Mouse (Mus musculus): Measurements from ENCODE around the gene Nova2. TPM values are rescaled to one million over a fixed set of nuclear protein-coding genes. Genes with fewer than 3 reads are reported as not detected.

The Nova2 gene
- polyA plus RNA-seq, 1 experiment: not detected

- Histone ChIP-seq H3K27me3 (ENCODE audit: control insufficient read depth) (no peaks in the 10 kb centered on the region), H3K36me3 (ENCODE audit: control insufficient read depth) (no peaks in the 10 kb centered on the region), H3K9me3 (ENCODE audit: control insufficient read depth, low read length) (no peaks in the 10 kb centered on the region), H3K4me3 (replicated peaks) (no peak overlapping the region), H3K4me1 (ENCODE audit: control insufficient read depth) (no peaks in the 10 kb centered on the region)
- TF ChIP-seq GATA1 (IDR thresholded peaks at IDR 0.05; ENCODE audit: low read length): no peak
- no peak for TF ChIP-seq TAL1 (IDR thresholded peaks at IDR 0.05; ENCODE audit: low read length)
Measured at GRCm38 (mm10) chr7:18942815-18943214, 17.1 kb downstream of the Nova2 start.

- H3K9me3 ChIP-seq (ENCODE audit: control insufficient read depth, low read length): no peaks in the 10 kb centered on the region
- 0 out of 2 replicates have a peak, but pooled peaks cover 3% of the 10 kb centered on the region for H3K27me3 ChIP-seq (ENCODE audit: control insufficient read depth)
- no peak overlapping the region for H3K4me3 ChIP-seq (replicated peaks)
- H3K36me3 ChIP-seq (ENCODE audit: control insufficient read depth): no peaks in the 10 kb centered on the region
- no peaks in the 10 kb centered on the region for H3K4me1 ChIP-seq (ENCODE audit: control insufficient read depth)
- TF ChIP-seq TAL1 (IDR thresholded peaks at IDR 0.05; ENCODE audit: low read length) (no peak), GATA1 (IDR thresholded peaks at IDR 0.05; ENCODE audit: low read length) (no peak)
Measured at GRCm38 (mm10) chr7:18948151-18948550, 22.5 kb downstream of the Nova2 start.

GRCm38 (mm10) chr7:18949781-18950522 lies 24.3 kb downstream of the Nova2 start:
- TF ChIP-seq GATA1 (IDR thresholded peaks at IDR 0.05; ENCODE audit: low read length): no peak
- no peak for TF ChIP-seq TAL1 (IDR thresholded peaks at IDR 0.05; ENCODE audit: low read length)

DNA sequence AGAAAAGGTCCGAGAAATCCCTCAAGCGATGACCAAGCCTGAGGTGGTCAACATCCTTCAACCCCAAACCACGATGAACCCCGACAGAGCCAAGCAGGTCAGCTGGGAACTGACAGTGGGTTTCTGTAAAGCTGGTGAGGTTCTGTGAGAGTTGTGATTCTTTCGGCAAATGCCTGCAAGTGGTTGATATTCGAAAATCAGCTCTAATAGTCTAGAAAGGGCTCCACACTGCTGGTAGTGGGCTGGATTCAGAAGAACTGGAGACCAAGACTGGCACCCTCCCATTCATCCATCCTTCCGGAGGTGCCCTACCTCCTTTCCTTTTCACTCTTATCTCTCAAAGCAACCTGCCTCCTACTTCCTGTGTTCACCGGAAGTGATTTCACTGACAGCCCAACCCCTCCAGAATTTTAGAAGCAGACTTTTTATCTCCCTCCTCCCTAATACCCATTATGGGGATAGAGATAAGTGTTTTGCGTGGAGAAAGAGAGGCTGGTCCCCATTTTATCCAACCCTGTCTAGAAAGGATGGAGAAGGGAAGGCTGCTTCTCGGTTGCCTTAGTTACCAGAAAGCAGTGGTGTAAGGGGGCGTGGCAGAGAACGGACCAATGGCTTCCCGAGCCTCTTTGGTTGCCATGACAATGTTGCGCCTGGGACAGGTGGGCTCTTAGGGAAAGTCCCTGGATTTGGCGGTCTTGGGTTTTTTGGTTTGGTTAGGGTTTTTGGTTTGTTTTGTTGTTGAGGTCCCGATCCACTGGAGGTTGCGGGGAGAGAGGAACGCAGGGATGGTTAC lies 25.0 kb downstream of the Nova2 start:
- H3K36me3 ChIP-seq (ENCODE audit: control insufficient read depth): no peaks in the 10 kb centered on the region

More at GRCm38 (mm10) chr7:18949781-18950522, 24.3 kb downstream of the Nova2 start:
- Histone ChIP-seq H3K36me3 (ENCODE audit: control insufficient read depth) (no peaks in the 10 kb centered on the region), H3K9me3 (ENCODE audit: control insufficient read depth, low read length) (no peaks in the 10 kb centered on the region), H3K27me3 (ENCODE audit: control insufficient read depth) (peaks cover 7% of the 10 kb centered on the region), H3K4me1 (ENCODE audit: control insufficient read depth) (no peaks in the 10 kb centered on the region), H3K4me3 (replicated peaks) (no peak overlapping the region)

GRCm38 (mm10) chr7:18951397-18951796 lies 25.7 kb downstream of the Nova2 start:
- no peaks in the 10 kb centered on the region for H3K9me3 ChIP-seq (ENCODE audit: control insufficient read depth, low read length)
- peaks cover 18% of the 10 kb centered on the region for H3K27me3 ChIP-seq (ENCODE audit: control insufficient read depth)
- no peaks in the 10 kb centered on the region for H3K36me3 ChIP-seq (ENCODE audit: control insufficient read depth)
- no peaks in the 10 kb centered on the region for H3K4me1 ChIP-seq (ENCODE audit: control insufficient read depth)
- H3K4me3 ChIP-seq (replicated peaks): no peak overlapping the region
- TF ChIP-seq TAL1 (IDR thresholded peaks at IDR 0.05; ENCODE audit: low read length) (no peak), GATA1 (IDR thresholded peaks at IDR 0.05; ENCODE audit: low read length) (no peak)

More for the DNA sequence above, 25.0 kb downstream of the Nova2 start:
- H3K4me1 ChIP-seq (ENCODE audit: control insufficient read depth): no peaks in the 10 kb centered on the region
- H3K27me3 ChIP-seq (ENCODE audit: control insufficient read depth): peaks cover 11% of the 10 kb centered on the region
- no peak for TF ChIP-seq TAL1 (IDR thresholded peaks at IDR 0.05; ENCODE audit: low read length)
- no peak for TF ChIP-seq GATA1 (IDR thresholded peaks at IDR 0.05; ENCODE audit: low read length)
- no peaks in the 10 kb centered on the region for H3K9me3 ChIP-seq (ENCODE audit: control insufficient read depth, low read length)
- H3K4me3 ChIP-seq (replicated peaks): no peak overlapping the region

DNA sequence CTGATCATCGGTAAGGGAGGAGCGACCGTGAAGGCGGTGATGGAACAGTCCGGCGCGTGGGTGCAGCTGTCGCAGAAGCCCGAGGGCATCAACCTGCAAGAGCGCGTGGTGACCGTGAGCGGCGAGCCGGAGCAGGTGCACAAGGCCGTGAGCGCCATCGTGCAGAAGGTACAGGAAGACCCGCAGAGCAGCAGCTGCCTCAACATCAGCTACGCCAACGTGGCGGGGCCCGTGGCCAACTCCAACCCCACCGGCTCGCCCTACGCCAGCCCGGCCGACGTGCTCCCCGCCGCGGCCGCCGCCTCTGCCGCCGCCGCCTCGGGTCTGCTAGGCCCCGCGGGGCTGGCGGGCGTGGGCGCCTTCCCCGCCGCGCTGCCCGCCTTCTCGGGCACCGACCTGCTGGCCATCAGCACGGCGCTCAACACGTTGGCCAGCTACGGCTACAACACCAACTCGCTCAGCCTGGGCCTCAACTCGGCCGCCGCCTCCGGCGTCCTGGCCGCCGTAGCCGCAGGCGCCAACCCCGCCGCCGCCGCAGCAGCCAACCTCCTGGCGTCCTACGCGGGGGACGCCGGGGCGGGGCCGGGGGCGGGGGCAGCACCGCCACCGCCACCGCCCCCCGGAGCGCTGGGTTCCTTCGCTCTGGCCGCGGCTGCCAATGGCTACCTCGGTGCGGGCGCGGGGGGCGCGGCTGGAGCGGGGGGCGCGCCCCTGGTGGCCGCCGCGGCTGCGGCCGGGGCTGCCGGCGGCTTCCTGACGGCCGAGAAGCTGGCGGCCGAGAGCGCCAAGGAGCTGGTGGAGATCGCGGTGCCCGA lies 32.1 kb downstream of the Nova2 start:
- H3K4me3 ChIP-seq (replicated peaks): peak overlapping the region; percentile 42
- H3K9me3 ChIP-seq (ENCODE audit: control insufficient read depth, low read length): peaks cover 7% of the 10 kb centered on the region; the same call in 1 of the 2 replicates
- TF ChIP-seq GATA1 (IDR thresholded peaks at IDR 0.05; ENCODE audit: low read length): no peak
- no peak for TF ChIP-seq TAL1 (IDR thresholded peaks at IDR 0.05; ENCODE audit: low read length)
- H3K4me1 ChIP-seq (ENCODE audit: control insufficient read depth): no peaks in the 10 kb centered on the region; the same call in 1 of the 2 replicates
- peaks cover 79% of the 10 kb centered on the region for H3K27me3 ChIP-seq (ENCODE audit: control insufficient read depth)
- H3K36me3 ChIP-seq (ENCODE audit: control insufficient read depth): no peaks in the 10 kb centered on the region

DNA sequence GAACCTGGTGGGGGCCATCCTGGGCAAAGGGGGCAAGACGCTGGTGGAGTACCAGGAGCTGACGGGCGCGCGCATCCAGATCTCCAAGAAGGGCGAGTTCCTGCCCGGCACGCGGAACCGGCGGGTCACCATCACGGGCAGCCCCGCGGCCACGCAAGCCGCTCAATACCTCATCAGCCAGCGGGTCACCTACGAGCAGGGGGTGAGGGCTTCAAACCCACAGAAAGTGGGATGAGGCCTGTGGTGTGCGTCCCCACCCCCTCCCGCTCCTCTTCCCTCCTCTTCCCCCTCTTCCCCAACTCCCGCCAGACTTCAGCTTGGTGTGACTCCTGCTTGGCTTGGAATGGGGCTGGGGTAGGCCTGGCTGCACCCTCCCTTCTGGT lies 32.7 kb downstream of the Nova2 start:
- no peak for TF ChIP-seq GATA1 (IDR thresholded peaks at IDR 0.05; ENCODE audit: low read length)
- TF ChIP-seq TAL1 (IDR thresholded peaks at IDR 0.05; ENCODE audit: low read length): no peak
- Histone ChIP-seq H3K9me3 (ENCODE audit: control insufficient read depth, low read length) (peaks cover 7% of the 10 kb centered on the region; the same call in 1 of the 2 replicates), H3K4me3 (replicated peaks) (peak overlapping the region; percentile 29), H3K27me3 (ENCODE audit: control insufficient read depth) (peaks cover 85% of the 10 kb centered on the region), H3K4me1 (ENCODE audit: control insufficient read depth) (no peaks in the 10 kb centered on the region; the same call in 1 of the 2 replicates), H3K36me3 (ENCODE audit: control insufficient read depth) (no peaks in the 10 kb centered on the region)

- H3K36me3 ChIP-seq (ENCODE audit: control insufficient read depth): no peaks in the 10 kb centered on the region
- H3K9me3 ChIP-seq (ENCODE audit: control insufficient read depth, low read length): peaks cover 7% of the 10 kb centered on the region; the same call in 1 of the 2 replicates
- peaks cover 95% of the 10 kb centered on the region for H3K27me3 ChIP-seq (ENCODE audit: control insufficient read depth)
- H3K4me1 ChIP-seq (ENCODE audit: control insufficient read depth): no peaks in the 10 kb centered on the region; the same call in 1 of the 2 replicates
- H3K4me3 ChIP-seq (replicated peaks): no peak overlapping the region
- no peak for TF ChIP-seq GATA1 (IDR thresholded peaks at IDR 0.05; ENCODE audit: low read length)
- TF ChIP-seq TAL1 (IDR thresholded peaks at IDR 0.05; ENCODE audit: low read length): no peak
Measured at GRCm38 (mm10) chr7:18959446-18959845, 33.8 kb downstream of the Nova2 start.
